Mouse (Mus musculus): ENCODE measurements around the gene Mctp1. TPM values are rescaled to one million over a fixed set of nuclear protein-coding genes. Genes with fewer than 3 reads are reported as not detected.
A peak's percentile ranks its signal among the peaks of the same experiment; 100 is the strongest.

Gene Mctp1
- polyA plus RNA-seq, 1 experiment from 2014 or later = 0.20 TPM

- H3K9ac ChIP-seq (ENCODE audit: low read length) = no peak overlapping the region
- no peak overlapping the region for H3K27ac ChIP-seq (replicated peaks; ENCODE audit: low read depth, low read length)
- no peak overlapping the region for H3K4me3 ChIP-seq (ENCODE audit: low read depth, low read length)
- no peak overlapping the region for H3K4me2 ChIP-seq (ENCODE audit: low read depth, severe bottlenecking)
- no peaks in the 10 kb centered on the region for H3K36me3 ChIP-seq (ENCODE audit: control insufficient read depth, insufficient read depth, low read length)
- H3K27me3 ChIP-seq (ENCODE audit: control insufficient read depth, insufficient read depth, low read length) = no peaks in the 10 kb centered on the region
- ATAC-seq (ENCODE audit: insufficient number of reproducible peaks, low FRiP score, low TSS enrichment, low read depth) (peak; percentile 61), DNase-seq (ENCODE audit: low spot score) (peak; percentile 60)
- no peaks in the 10 kb centered on the region for H3K4me1 ChIP-seq (ENCODE audit: control insufficient read depth, insufficient read depth, low read length)
- WGBS = 14% methylated on average over 6 of the region's 6 CpGs
- H3K9me3 ChIP-seq (ENCODE audit: control insufficient read depth, low read length) = no peaks in the 10 kb centered on the region
Observed at GRCm38 (mm10) chr13:76801126-76801632, 416.8 kb downstream of the Mctp1 start.

- no peaks in the 10 kb centered on the region for H3K36me3 ChIP-seq (ENCODE audit: control insufficient read depth, insufficient read depth, low read length)
- no peak overlapping the region for H3K4me3 ChIP-seq (ENCODE audit: low read depth, low read length)
- ATAC-seq (ENCODE audit: insufficient number of reproducible peaks, low FRiP score, low TSS enrichment, low read depth) (peak; percentile 88; the same call in 1 of the 2 replicates), DNase-seq (ENCODE audit: low spot score) (peak; percentile 55)
- no peaks in the 10 kb centered on the region for H3K9me3 ChIP-seq (ENCODE audit: control insufficient read depth, low read length)
- H3K27me3 ChIP-seq (ENCODE audit: control insufficient read depth, insufficient read depth, low read length) = no peaks in the 10 kb centered on the region
- no peaks in the 10 kb centered on the region for H3K4me1 ChIP-seq (ENCODE audit: control insufficient read depth, insufficient read depth, low read length)
- no peak overlapping the region for H3K27ac ChIP-seq (replicated peaks; ENCODE audit: low read depth, low read length)
- 50% methylated on average over 3 of the region's 3 CpGs for WGBS
- no peak overlapping the region for H3K9ac ChIP-seq (ENCODE audit: low read length)
- H3K4me2 ChIP-seq (ENCODE audit: low read depth, severe bottlenecking) = no peak overlapping the region
Observed at GRCm38 (mm10) chr13:76802051-76802728, 417.9 kb downstream of the Mctp1 start.

GRCm38 (mm10) chr13:76802926-76803325 is 418.6 kb downstream of the Mctp1 start:
- Histone ChIP-seq H3K36me3 (ENCODE audit: control insufficient read depth, insufficient read depth, low read length) (no peaks in the 10 kb centered on the region), H3K4me1 (ENCODE audit: control insufficient read depth, insufficient read depth, low read length) (no peaks in the 10 kb centered on the region), H3K4me3 (ENCODE audit: low read depth, low read length) (no peak overlapping the region), H3K9ac (ENCODE audit: low read length) (no peak overlapping the region), H3K9me3 (ENCODE audit: control insufficient read depth, low read length) (no peaks in the 10 kb centered on the region), H3K27me3 (ENCODE audit: control insufficient read depth, insufficient read depth, low read length) (no peaks in the 10 kb centered on the region), H3K4me2 (ENCODE audit: low read depth, severe bottlenecking) (no peak overlapping the region), H3K27ac (replicated peaks; ENCODE audit: low read depth, low read length) (no peak overlapping the region)
- no peak for ATAC-seq (ENCODE audit: insufficient number of reproducible peaks, low FRiP score, low TSS enrichment, low read depth)
- WGBS = 86% methylated on average over 9 of the region's 9 CpGs
- DNase-seq (ENCODE audit: low spot score) = no peak

GRCm38 (mm10) chr13:76803799-76804198 is 419.5 kb downstream of the Mctp1 start:
- ATAC-seq (ENCODE audit: insufficient number of reproducible peaks, low FRiP score, low TSS enrichment, low read depth) (no peak), DNase-seq (ENCODE audit: low spot score) (no peak)
- H3K9ac ChIP-seq (ENCODE audit: low read length) = no peak overlapping the region
- H3K27ac ChIP-seq (replicated peaks; ENCODE audit: low read depth, low read length) = no peak overlapping the region
- no peak overlapping the region for H3K4me3 ChIP-seq (ENCODE audit: low read depth, low read length)
- no peaks in the 10 kb centered on the region for H3K9me3 ChIP-seq (ENCODE audit: control insufficient read depth, low read length)
- no peaks in the 10 kb centered on the region for H3K4me1 ChIP-seq (ENCODE audit: control insufficient read depth, insufficient read depth, low read length)
- 67% methylated on average over 6 of the region's 6 CpGs for WGBS
- H3K36me3 ChIP-seq (ENCODE audit: control insufficient read depth, insufficient read depth, low read length) = no peaks in the 10 kb centered on the region
- no peaks in the 10 kb centered on the region for H3K27me3 ChIP-seq (ENCODE audit: control insufficient read depth, insufficient read depth, low read length)
- no peak overlapping the region for H3K4me2 ChIP-seq (ENCODE audit: low read depth, severe bottlenecking)

- DNase-seq (ENCODE audit: low spot score) (no peak), ATAC-seq (ENCODE audit: insufficient number of reproducible peaks, low FRiP score, low TSS enrichment, low read depth) (0 out of 2 replicates have a peak, but pooled peaks have one; percentile 21)
- Histone ChIP-seq H3K4me1 (ENCODE audit: control insufficient read depth, insufficient read depth, low read length) (no peaks in the 10 kb centered on the region), H3K4me2 (ENCODE audit: low read depth, severe bottlenecking) (no peak overlapping the region), H3K9me3 (ENCODE audit: control insufficient read depth, low read length) (no peaks in the 10 kb centered on the region), H3K27me3 (ENCODE audit: control insufficient read depth, insufficient read depth, low read length) (no peaks in the 10 kb centered on the region), H3K4me3 (ENCODE audit: low read depth, low read length) (no peak overlapping the region), H3K36me3 (ENCODE audit: control insufficient read depth, insufficient read depth, low read length) (no peaks in the 10 kb centered on the region), H3K9ac (ENCODE audit: low read length) (no peak overlapping the region), H3K27ac (replicated peaks; ENCODE audit: low read depth, low read length) (no peak overlapping the region)
- WGBS = 16% methylated on average over 1 of the region's 1 CpGs
Observed at GRCm38 (mm10) chr13:76808871-76809390, 424.6 kb downstream of the Mctp1 start.

GRCm38 (mm10) chr13:76809802-76810201 is 425.5 kb downstream of the Mctp1 start:
- ATAC-seq (ENCODE audit: insufficient number of reproducible peaks, low FRiP score, low TSS enrichment, low read depth) = no peak
- DNase-seq (ENCODE audit: low spot score) = no peak

GRCm38 (mm10) chr13:76810496-76810939 is 426.2 kb downstream of the Mctp1 start:
- H3K4me2 ChIP-seq (ENCODE audit: low read depth, severe bottlenecking) = no peak overlapping the region
- ATAC-seq (ENCODE audit: insufficient number of reproducible peaks, low FRiP score, low TSS enrichment, low read depth) = no peak
- no peaks in the 10 kb centered on the region for H3K27me3 ChIP-seq (ENCODE audit: control insufficient read depth, insufficient read depth, low read length)
- H3K9me3 ChIP-seq (ENCODE audit: control insufficient read depth, low read length) = no peaks in the 10 kb centered on the region
- no peak overlapping the region for H3K27ac ChIP-seq (replicated peaks; ENCODE audit: low read depth, low read length)
- DNase-seq (ENCODE audit: low spot score) = no peak
- no peaks in the 10 kb centered on the region for H3K4me1 ChIP-seq (ENCODE audit: control insufficient read depth, insufficient read depth, low read length)
- H3K4me3 ChIP-seq (ENCODE audit: low read depth, low read length) = no peak overlapping the region
- no peaks in the 10 kb centered on the region for H3K36me3 ChIP-seq (ENCODE audit: control insufficient read depth, insufficient read depth, low read length)
- WGBS = 14% methylated on average over 7 of the region's 7 CpGs
- no peak overlapping the region for H3K9ac ChIP-seq (ENCODE audit: low read length)

More at GRCm38 (mm10) chr13:76809802-76810201, 425.5 kb downstream of the Mctp1 start:
- Histone ChIP-seq H3K4me1 (ENCODE audit: control insufficient read depth, insufficient read depth, low read length) (no peaks in the 10 kb centered on the region), H3K9me3 (ENCODE audit: control insufficient read depth, low read length) (no peaks in the 10 kb centered on the region), H3K27me3 (ENCODE audit: control insufficient read depth, insufficient read depth, low read length) (no peaks in the 10 kb centered on the region), H3K4me2 (ENCODE audit: low read depth, severe bottlenecking) (no peak overlapping the region), H3K9ac (ENCODE audit: low read length) (no peak overlapping the region), H3K36me3 (ENCODE audit: control insufficient read depth, insufficient read depth, low read length) (no peaks in the 10 kb centered on the region), H3K27ac (replicated peaks; ENCODE audit: low read depth, low read length) (no peak overlapping the region), H3K4me3 (ENCODE audit: low read depth, low read length) (no peak overlapping the region)
- 6% methylated on average over 2 of the region's 2 CpGs for WGBS

- ATAC-seq (ENCODE audit: insufficient number of reproducible peaks, low FRiP score, low TSS enrichment, low read depth) (no peak), DNase-seq (ENCODE audit: low spot score) (no peak)
- Histone ChIP-seq H3K4me2 (ENCODE audit: low read depth, severe bottlenecking) (no peak overlapping the region), H3K4me1 (ENCODE audit: control insufficient read depth, insufficient read depth, low read length) (no peaks in the 10 kb centered on the region), H3K36me3 (ENCODE audit: control insufficient read depth, insufficient read depth, low read length) (no peaks in the 10 kb centered on the region), H3K4me3 (ENCODE audit: low read depth, low read length) (no peak overlapping the region), H3K9me3 (ENCODE audit: control insufficient read depth, low read length) (no peaks in the 10 kb centered on the region), H3K9ac (ENCODE audit: low read length) (no peak overlapping the region), H3K27me3 (ENCODE audit: control insufficient read depth, insufficient read depth, low read length) (no peaks in the 10 kb centered on the region), H3K27ac (replicated peaks; ENCODE audit: low read depth, low read length) (no peak overlapping the region)
- WGBS = 69% methylated on average over 3 of the region's 3 CpGs
Observed at GRCm38 (mm10) chr13:76823083-76823482, 438.7 kb downstream of the Mctp1 start.
